Mouse (Mus musculus) limb, embryonic 12.5 days (tissue): Measurements from ENCODE around the gene Slc2a8. TPM values are rescaled to one million over a fixed set of nuclear protein-coding genes. Genes with fewer than 3 reads are reported as not detected.

Source experiments
- ATAC-seq: fragments of 200-750 bp; cut with Nextera tagmentation; 2 replicates; pipeline ENCODE4 v1.8.0; 2017; ENCODE audit warnings: low read depth, moderate TSS enrichment; ENCODE audit not compliant: insufficient number of reproducible peaks, insufficient read depth, low FRiP score, low TSS enrichment
- H3K27ac ChIP-seq: fragments of 300-500 bp; sonication (generic); 2 replicates; pipeline ENCODE4 v1.5.1; 2016; ENCODE audit warnings: mild to moderate bottlenecking, moderate library complexity
- H3K27me3 ChIP-seq: fragments of 300-500 bp; sonication (generic); 2 replicates; pipeline ENCODE4 v1.6.1; 2016; ENCODE audit warnings: mild to moderate bottlenecking, moderate library complexity
- H3K36me3 ChIP-seq: fragments of 300-500 bp; sonication (generic); 2 replicates; pipeline ENCODE4 v1.6.1; 2016; ENCODE audit warnings: mild to moderate bottlenecking, moderate library complexity
- H3K4me1 ChIP-seq: fragments of 300-500 bp; sonication (generic); replicated peaks from 2 replicates; pipeline ENCODE4 v1.6.1; 2016
- H3K4me2 ChIP-seq: fragments of 300-500 bp; sonication (generic); 2 replicates; pipeline ENCODE4 v1.6.1; 2016; ENCODE audit warnings: mild to moderate bottlenecking, moderate library complexity
- H3K4me3 ChIP-seq: fragments of 300-500 bp; sonication (generic); replicated peaks from 2 replicates; pipeline ENCODE4 v1.5.1; 2016; ENCODE audit warnings: mild to moderate bottlenecking
- H3K9ac ChIP-seq: fragments of 300-500 bp; sonication (generic); replicated peaks from 2 replicates; pipeline ENCODE4 v1.6.1; 2016; ENCODE audit warnings: mild to moderate bottlenecking, moderate library complexity
- H3K9me3 ChIP-seq: fragments of 300-500 bp; sonication (generic); 2 replicates; pipeline ENCODE4 v1.6.1; 2016; ENCODE audit warnings: mild to moderate bottlenecking, moderate library complexity
- WGBS: fragments of 180-500 bp; shearing (Covaris S2); methylation state at CpG from one replicate; pipeline ENCODE4 v1.1.7; 2016; 5-methylcytosine and 5-hydroxymethylcytosine counted together
- polyA plus RNA-seq: library from polyadenylated mRNA; unstranded; fragments of >200 nt; fragmentation: Nextera tagmentation; extraction: Ambion mirVana; gene quantifications from 2 replicates; pipeline ENCODE4 v1.2.1, GENCODE M21; 2016

Slc2a8 gene
- polyA plus RNA-seq, 1 experiment from 2014 or later, result 25.7 TPM

- no peaks in the 10 kb centered on the region for H3K9me3 ChIP-seq
- H3K4me2 ChIP-seq, result no peak overlapping the region
- WGBS, result 86% methylated on average over 8 of the region's 8 CpGs
- no peaks in the 10 kb centered on the region for H3K27me3 ChIP-seq
- no peak overlapping the region for H3K27ac ChIP-seq
- H3K9ac ChIP-seq, result no peak overlapping the region
- no peak for ATAC-seq
- peaks cover 44% of the 10 kb centered on the region for H3K36me3 ChIP-seq
- H3K4me1 ChIP-seq, result no peaks in the 10 kb centered on the region
- H3K4me3 ChIP-seq, result no peak overlapping the region
Measured at GRCm38 (mm10) chr2:32974216-32974615, 7.7 kb downstream of the Slc2a8 start.

- 51% methylated on average over 9 of the region's 9 CpGs for WGBS
- H3K27me3 ChIP-seq, result no peaks in the 10 kb centered on the region
Measured at GRCm38 (mm10) chr2:32971235-32971634, 10.6 kb downstream of the Slc2a8 start.

GRCm38 (mm10) chr2:32969326-32969725 is 12.6 kb downstream of the Slc2a8 start:
- peaks cover 28% of the 10 kb centered on the region for H3K36me3 ChIP-seq
- H3K27ac ChIP-seq, result no peak overlapping the region
- peaks cover 28% of the 10 kb centered on the region for H3K4me1 ChIP-seq
- WGBS, result 87% methylated on average over 8 of the region's 8 CpGs
- no peaks in the 10 kb centered on the region for H3K27me3 ChIP-seq
- H3K4me3 ChIP-seq, result no peak overlapping the region
- no peak overlapping the region for H3K9ac ChIP-seq
- ATAC-seq, result no peak
- H3K4me2 ChIP-seq, result no peak overlapping the region
- H3K9me3 ChIP-seq, result no peaks in the 10 kb centered on the region

More at GRCm38 (mm10) chr2:32971235-32971634, 10.6 kb downstream of the Slc2a8 start:
- no peak overlapping the region for H3K9ac ChIP-seq
- no peak overlapping the region for H3K27ac ChIP-seq
- no peak overlapping the region for H3K4me3 ChIP-seq
- ATAC-seq, result no peak
- H3K9me3 ChIP-seq, result no peaks in the 10 kb centered on the region
- peaks cover 13% of the 10 kb centered on the region for H3K4me1 ChIP-seq
- H3K4me2 ChIP-seq, result no peak overlapping the region
- peaks cover 40% of the 10 kb centered on the region for H3K36me3 ChIP-seq

DNA sequence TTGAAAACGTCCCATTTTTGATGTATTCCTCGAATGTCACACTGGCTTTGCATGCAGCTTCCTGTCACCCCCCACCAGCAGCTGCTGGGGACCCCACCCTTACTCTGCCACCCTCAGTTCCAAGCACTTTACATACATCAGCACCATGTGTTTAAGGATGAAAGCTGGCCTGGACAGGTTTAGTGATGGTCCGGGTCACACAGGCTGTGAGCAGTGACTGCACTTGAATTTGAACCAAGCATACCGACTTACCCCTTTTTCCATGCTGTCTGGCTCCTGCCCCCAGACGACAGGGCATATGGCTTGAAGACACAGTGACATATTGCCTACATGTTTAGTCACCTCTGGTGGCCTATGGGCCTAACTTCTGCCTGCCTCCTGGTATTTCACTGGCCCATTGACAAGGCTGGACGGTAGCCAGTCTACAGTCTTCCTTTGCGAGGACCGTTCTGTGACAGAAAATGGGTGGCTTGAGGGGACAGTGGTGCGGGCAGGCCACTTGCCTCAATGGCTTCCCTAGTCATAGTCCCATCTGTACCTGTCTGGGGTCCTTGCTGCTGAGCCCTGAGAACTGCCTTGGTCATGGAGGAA is 13.8 kb downstream of the Slc2a8 start:
- ATAC-seq, result no peak
- 84% methylated on average over 9 of the region's 9 CpGs for WGBS
- peak overlapping the region; percentile 76 for H3K9ac ChIP-seq
- peaks cover 28% of the 10 kb centered on the region for H3K36me3 ChIP-seq
- peak overlapping the region; percentile 87 for H3K4me2 ChIP-seq
- H3K4me1 ChIP-seq, result peaks cover 39% of the 10 kb centered on the region
- no peaks in the 10 kb centered on the region for H3K27me3 ChIP-seq
- H3K9me3 ChIP-seq, result no peaks in the 10 kb centered on the region
- peak overlapping the region; percentile 59; the same call in 1 of the 2 replicates for H3K4me3 ChIP-seq
- H3K27ac ChIP-seq, result no peak overlapping the region

GRCm38 (mm10) chr2:32966689-32967631 is 14.9 kb downstream of the Slc2a8 start:
- Histone ChIP-seq H3K4me1 (peaks cover 46% of the 10 kb centered on the region), H3K4me3 (peak overlapping the region; percentile 59), H3K4me2 (peak overlapping the region; percentile 87), H3K27ac (peak overlapping the region; percentile 95), H3K9ac (peak overlapping the region; percentile 76), H3K36me3 (peaks cover 28% of the 10 kb centered on the region), H3K27me3 (no peaks in the 10 kb centered on the region), H3K9me3 (no peaks in the 10 kb centered on the region)
- peak; percentile 80 for ATAC-seq
- WGBS, result 1% methylated on average over 55 of the region's 55 CpGs

- WGBS, result 14% methylated on average over 13 of the region's 13 CpGs
- no peaks in the 10 kb centered on the region for H3K9me3 ChIP-seq
- H3K27ac ChIP-seq, result peak overlapping the region; percentile 95
- H3K27me3 ChIP-seq, result no peaks in the 10 kb centered on the region
- peaks cover 46% of the 10 kb centered on the region for H3K4me1 ChIP-seq
- peaks cover 28% of the 10 kb centered on the region for H3K36me3 ChIP-seq
- peak overlapping the region; percentile 59 for H3K4me3 ChIP-seq
- no peak for ATAC-seq
- H3K9ac ChIP-seq, result peak overlapping the region; percentile 76
- H3K4me2 ChIP-seq, result peak overlapping the region; percentile 87
Measured at GRCm38 (mm10) chr2:32966184-32966688, 15.6 kb downstream of the Slc2a8 start.

DNA sequence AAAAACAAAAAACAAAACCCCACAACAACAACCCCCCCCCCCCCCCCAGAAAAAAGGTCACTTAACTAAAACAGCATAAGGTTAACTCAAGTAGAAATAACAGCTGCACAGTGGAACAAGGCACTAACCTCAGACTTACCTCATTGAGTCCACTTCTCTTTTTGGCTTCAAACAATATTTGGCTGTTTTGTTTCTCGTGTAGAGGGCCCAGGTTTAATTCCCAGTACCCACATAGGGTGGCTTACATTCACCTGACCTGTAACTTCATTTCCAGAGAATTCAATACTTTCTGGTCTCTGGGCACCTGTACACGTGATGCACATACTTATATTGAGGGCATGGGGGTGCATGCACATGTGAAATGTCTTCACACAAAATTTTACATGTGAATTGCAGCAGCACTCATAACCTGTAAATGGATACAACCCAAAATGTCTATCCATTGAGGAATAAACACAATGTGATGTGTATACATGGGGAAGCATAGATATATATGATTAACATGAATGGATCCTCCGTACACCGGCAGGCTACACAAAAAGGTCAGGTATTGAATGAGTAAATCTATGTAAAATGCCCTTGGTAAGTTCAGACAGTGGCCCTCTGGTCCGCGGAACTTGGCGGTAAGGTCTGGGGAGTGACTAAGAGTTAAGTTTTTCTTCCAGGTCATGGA is 16.2 kb downstream of the Slc2a8 start:
- H3K4me3 ChIP-seq, result no peak overlapping the region
- peaks cover 28% of the 10 kb centered on the region for H3K36me3 ChIP-seq
- H3K4me2 ChIP-seq, result peak overlapping the region; percentile 87
- WGBS, result 19% methylated on average over 7 of the region's 7 CpGs
- no peaks in the 10 kb centered on the region for H3K9me3 ChIP-seq
- peaks cover 51% of the 10 kb centered on the region for H3K4me1 ChIP-seq
- ATAC-seq, result no peak
- no peak overlapping the region for H3K9ac ChIP-seq
- H3K27me3 ChIP-seq, result no peaks in the 10 kb centered on the region
- H3K27ac ChIP-seq, result peak overlapping the region; percentile 95; the same call in 1 of the 2 replicates

GRCm38 (mm10) chr2:32964659-32965457 is 17.0 kb downstream of the Slc2a8 start:
- H3K9ac ChIP-seq, result no peak overlapping the region
- no peak for ATAC-seq
- peak overlapping the region; percentile 29; the same call in 1 of the 2 replicates for H3K27ac ChIP-seq
- no peak overlapping the region for H3K4me2 ChIP-seq
- H3K36me3 ChIP-seq, result peaks cover 28% of the 10 kb centered on the region
- H3K9me3 ChIP-seq, result no peaks in the 10 kb centered on the region
- WGBS, result 28% methylated on average over 10 of the region's 10 CpGs
- H3K4me1 ChIP-seq, result peaks cover 53% of the 10 kb centered on the region
- H3K27me3 ChIP-seq, result no peaks in the 10 kb centered on the region
- H3K4me3 ChIP-seq, result no peak overlapping the region; the same call in 1 of the 2 replicates

DNA sequence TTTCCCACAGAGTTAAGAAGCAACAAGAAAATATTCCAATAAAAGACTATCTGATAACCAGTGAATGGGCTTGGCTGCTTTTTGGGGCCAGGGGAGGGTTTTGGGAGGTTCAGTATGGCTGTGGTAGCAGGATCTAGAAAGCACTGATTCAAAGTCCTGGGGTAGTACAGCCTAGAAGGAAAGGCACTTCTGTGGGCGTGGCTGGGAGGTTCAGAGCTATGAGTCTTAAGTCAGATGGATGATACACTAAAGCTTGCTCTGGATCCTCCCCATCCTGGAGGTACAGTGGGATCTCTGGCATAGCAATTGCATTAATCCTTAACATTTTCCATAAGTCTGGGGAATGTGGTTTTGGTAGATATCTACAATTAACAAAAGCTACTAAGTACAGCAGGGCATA is 17.9 kb downstream of the Slc2a8 start:
- H3K9me3 ChIP-seq, result no peaks in the 10 kb centered on the region
- peak overlapping the region; percentile 98; the same call in 1 of the 2 replicates for H3K9ac ChIP-seq
- H3K4me1 ChIP-seq, result peaks cover 53% of the 10 kb centered on the region
- no peaks in the 10 kb centered on the region for H3K27me3 ChIP-seq
- peaks cover 28% of the 10 kb centered on the region for H3K36me3 ChIP-seq
- peak overlapping the region; percentile 96 for H3K4me2 ChIP-seq
- no peak for ATAC-seq
- no peak overlapping the region for H3K27ac ChIP-seq
- peak overlapping the region; percentile 92; the same call in 1 of the 2 replicates for H3K4me3 ChIP-seq
- 83% methylated on average over 1 of the region's 1 CpGs for WGBS

DNA sequence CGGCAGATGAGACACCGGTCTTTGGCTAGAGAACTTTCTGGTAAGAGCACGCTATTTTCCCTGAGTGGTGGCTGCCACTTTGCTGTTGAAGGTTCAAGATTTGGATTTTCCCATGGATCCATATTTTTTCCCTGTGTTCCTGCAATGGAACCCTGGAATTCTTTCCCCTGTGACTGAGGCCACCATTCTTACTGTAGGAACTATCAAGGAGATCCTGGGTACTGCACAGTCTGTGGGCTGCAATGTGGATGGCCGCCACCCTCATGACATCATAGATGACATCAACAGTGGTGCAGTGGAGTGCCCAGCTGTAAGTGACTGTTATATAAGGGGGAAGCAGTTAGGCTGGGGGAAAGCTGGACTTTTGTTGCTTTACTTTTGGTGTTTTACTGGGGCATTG is 18.3 kb downstream of the Slc2a8 start:
- Histone ChIP-seq H3K4me3 (peak overlapping the region; percentile 92), H3K4me1 (peaks cover 53% of the 10 kb centered on the region), H3K4me2 (peak overlapping the region; percentile 96), H3K27ac (no peak overlapping the region), H3K9me3 (no peaks in the 10 kb centered on the region), H3K27me3 (no peaks in the 10 kb centered on the region), H3K9ac (peak overlapping the region; percentile 98), H3K36me3 (peaks cover 28% of the 10 kb centered on the region)
- no peak for ATAC-seq
- WGBS, result 69% methylated on average over 4 of the region's 4 CpGs
